Mouse (Mus musculus) G1E (cell line): Measurements from ENCODE around the gene Arl13a. TPM values are rescaled to one million over a fixed set of nuclear protein-coding genes. Genes with fewer than 3 reads are reported as not detected.
"Not testable (repeated sequence)": the region's sequence is repeated elsewhere in the genome, so short reads cannot be mapped to it uniquely, and the experiment has no call there.

ENCODE experiments used
- ATAC-seq: 2 replicates; pipeline ENCODE4 v1.8.0; 2016; ENCODE audit warnings: mild to moderate bottlenecking; ENCODE audit not compliant: insufficient number of reproducible peaks, poor library complexity, low FRiP score, severe bottlenecking; ENCODE audit errors: extremely low read depth
- DNase-seq: peaks from one replicate; pipeline ENCODE4 v3.0.0; 2012; ENCODE audit warnings: low spot score
- H3K27me3 ChIP-seq: 2 replicates; pipeline ENCODE4 v1.6.1; 2012; ENCODE audit warnings: mild to moderate bottlenecking, low read length, inconsistent platforms; ENCODE audit not compliant: insufficient read depth
- H3K36me3 ChIP-seq: replicated peaks from 2 replicates; pipeline ENCODE3; 2012; ENCODE audit warnings: mild to moderate bottlenecking, inconsistent platforms
- H3K4me1 ChIP-seq: 2 replicates; pipeline ENCODE4 v1.6.1; 2012; ENCODE audit warnings: low read depth, low read length, inconsistent platforms, mixed read lengths; ENCODE audit not compliant: insufficient read depth
- H3K4me3 ChIP-seq: 2 replicates; pipeline ENCODE4 v1.5.1; 2012; ENCODE audit warnings: low read depth, mild to moderate bottlenecking, inconsistent platforms, low read length, moderate library complexity, mixed read lengths
- H3K9me3 ChIP-seq: replicated peaks from 2 replicates; pipeline ENCODE4 v1.6.1; 2012; ENCODE audit warnings: inconsistent platforms
- CTCF ChIP-seq: IDR thresholded peaks from 2 replicates; pipeline ENCODE4 v1.5.1; 2012; ENCODE audit warnings: low read depth, low read length, inconsistent platforms, mixed read lengths
- GATA1 ChIP-seq: IDR thresholded peaks from 2 replicates; pipeline ENCODE4 v1.6.1; 2012; ENCODE audit warnings: borderline replicate concordance, low read length, inconsistent platforms, mixed read lengths
- GATA2 ChIP-seq: IDR thresholded peaks from 2 replicates; pipeline ENCODE4 v1.6.1; 2012; ENCODE audit warnings: low read depth, low read length, inconsistent platforms, borderline replicate concordance
- POLR2AphosphoS5 ChIP-seq: IDR thresholded peaks from 2 replicates; pipeline ENCODE4 v1.6.1; 2012; ENCODE audit warnings: low read depth, low read length, inconsistent platforms; ENCODE audit not compliant: insufficient replicate concordance
- TAL1 ChIP-seq: conservative IDR thresholded peaks from 2 replicates; pipeline ENCODE4 v1.6.1; 2012; ENCODE audit warnings: low read depth, low read length, inconsistent platforms, mixed read lengths
- polyA plus RNA-seq: library from polyadenylated mRNA; stranded (reverse); fragments of >175 nt; gene quantifications from 2 replicates; pipeline ENCODE4 v1.2.3, GENCODE M21; 2012
- total RNA-seq, 2 experiments: library from RNA; stranded (forward) in 1 of 2; stranded (reverse) in 1 of 2; fragments of 200-1000 nt in 1 of 2; fragments of >200 nt in 1 of 2; fragmentation: Nextera tagmentation in 1 of 2; gene quantifications; 2 replicates each; pipeline ENCODE4 v1.2.3; 2014 to 2017

Gene Arl13a
- total RNA-seq (2014; fragmentation: Nextera tagmentation) (not detected in 2 replicates), total RNA-seq (2017) (not detected in 2 replicates), polyA plus RNA-seq (not detected in 2 replicates)

DNA sequence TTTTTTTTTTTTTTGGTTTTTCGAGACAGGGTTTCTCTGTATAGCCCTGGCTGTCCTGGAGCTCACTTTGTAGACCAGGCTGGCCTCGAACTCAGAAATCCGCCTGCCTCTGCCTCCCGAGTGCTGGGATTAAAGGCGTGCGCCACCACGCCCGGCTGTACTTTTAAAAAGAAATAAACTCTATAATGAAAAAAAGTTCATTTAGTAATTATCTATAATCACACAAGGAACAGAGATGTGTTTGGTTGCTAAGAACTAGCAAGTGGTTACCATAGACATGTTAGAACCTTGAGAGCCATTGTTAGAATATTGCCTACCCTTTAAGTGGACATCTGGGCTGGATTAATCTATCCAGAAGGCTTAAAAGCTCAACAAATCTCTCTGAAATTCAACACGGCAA lies at the start of gene Arl13a:
Arl13a (plus strand) TSS at position 301 of the 400 bp plus-strand sequence.
- not testable (repeated sequence) for H3K4me1 ChIP-seq, DNase-seq, H3K27me3 ChIP-seq, H3K36me3 ChIP-seq, H3K4me3 ChIP-seq, H3K9me3 ChIP-seq, ATAC-seq

DNA sequence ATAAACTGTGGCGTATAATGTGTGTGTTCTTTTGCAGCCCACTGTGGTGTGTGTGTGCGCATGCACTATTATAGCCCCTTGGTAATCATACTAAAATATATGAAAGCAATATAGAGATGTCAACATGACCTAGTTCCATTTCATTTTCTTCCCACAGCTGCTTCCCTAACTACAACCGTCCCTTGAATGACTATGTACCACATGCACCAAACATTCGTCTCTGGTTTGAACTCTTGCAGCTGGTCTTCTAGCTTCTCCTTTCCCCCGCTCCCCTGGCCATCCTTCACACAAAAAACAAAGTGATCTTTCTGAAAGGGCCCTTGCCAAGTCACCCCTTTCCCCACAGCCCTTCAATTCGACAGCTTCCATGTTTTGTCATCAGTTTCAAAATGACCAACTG lies 47.3 kb upstream of the Arl13a start:
- peaks cover 12% of the 10 kb centered on the region for H3K4me1 ChIP-seq
- DNase-seq (no peak), ATAC-seq (no peak)
- no peak for TF ChIP-seq TAL1
- TF ChIP-seq POLR2AphosphoS5: no peak
- TF ChIP-seq GATA2: no peak
- no peak for TF ChIP-seq CTCF
- TF ChIP-seq GATA1: no peak
- no peaks in the 10 kb centered on the region for H3K9me3 ChIP-seq
- no peaks in the 10 kb centered on the region for H3K27me3 ChIP-seq
- H3K36me3 ChIP-seq: no peaks in the 10 kb centered on the region
- no peak overlapping the region for H3K4me3 ChIP-seq

DNA sequence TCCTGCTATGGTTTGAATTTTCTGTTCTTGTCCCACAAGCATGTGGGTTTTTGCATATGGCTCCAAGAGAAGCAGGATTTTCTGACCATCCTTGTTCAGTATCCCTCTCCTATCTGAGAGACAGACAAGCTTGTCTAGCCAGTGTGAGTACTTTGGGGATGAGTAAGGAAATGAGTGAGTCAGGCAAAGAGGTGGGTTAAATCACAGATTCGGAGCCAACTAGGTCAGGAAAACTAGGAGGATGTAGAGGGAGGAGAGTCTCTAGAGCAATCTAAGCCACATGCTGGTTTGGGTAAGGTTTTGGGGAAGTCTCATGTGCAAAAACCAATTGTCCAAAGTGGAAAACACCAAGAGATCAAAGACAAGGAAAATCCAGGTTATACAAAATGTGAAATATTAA lies 45.8 kb upstream of the Arl13a start:
- no peak for ATAC-seq
- TF ChIP-seq GATA2: no peak
- TF ChIP-seq POLR2AphosphoS5: no peak
- no peak for TF ChIP-seq CTCF
- TF ChIP-seq TAL1: no peak
- TF ChIP-seq GATA1: no peak
- H3K36me3 ChIP-seq: no peaks in the 10 kb centered on the region

DNA sequence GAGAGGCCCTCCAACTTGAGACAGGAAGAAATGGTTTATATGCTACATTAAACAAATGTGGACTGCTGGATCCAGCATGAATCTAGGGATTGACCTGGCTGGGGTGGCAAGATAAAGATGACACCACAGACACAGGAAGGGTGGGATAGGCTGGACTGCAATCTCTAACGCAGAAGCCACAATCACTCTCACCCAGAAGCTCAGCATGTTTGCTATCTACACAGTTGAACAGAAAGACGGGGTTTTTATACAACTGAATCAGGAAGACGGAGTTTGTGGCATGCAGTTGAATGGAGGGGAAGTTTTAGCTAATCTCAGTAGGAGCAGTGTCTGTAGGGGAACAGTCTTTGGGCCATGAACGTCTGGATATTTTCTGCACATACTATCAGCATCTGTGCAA lies 45.3 kb upstream of the Arl13a start:
- ATAC-seq (peak; percentile 72), DNase-seq (peak; percentile 2)
- peaks cover 12% of the 10 kb centered on the region for H3K4me1 ChIP-seq
- H3K36me3 ChIP-seq: no peaks in the 10 kb centered on the region
- H3K4me3 ChIP-seq: no peak overlapping the region
- H3K9me3 ChIP-seq: no peaks in the 10 kb centered on the region
- no peaks in the 10 kb centered on the region for H3K27me3 ChIP-seq
- TF ChIP-seq GATA1: no peak
- TF ChIP-seq TAL1: peak; percentile 55

More for the DNA sequence above, 45.8 kb upstream of the Arl13a start:
- DNase-seq: no peak
- no peaks in the 10 kb centered on the region for H3K9me3 ChIP-seq
- peaks cover 12% of the 10 kb centered on the region for H3K4me1 ChIP-seq
- no peak overlapping the region for H3K4me3 ChIP-seq
- H3K27me3 ChIP-seq: no peaks in the 10 kb centered on the region

DNA sequence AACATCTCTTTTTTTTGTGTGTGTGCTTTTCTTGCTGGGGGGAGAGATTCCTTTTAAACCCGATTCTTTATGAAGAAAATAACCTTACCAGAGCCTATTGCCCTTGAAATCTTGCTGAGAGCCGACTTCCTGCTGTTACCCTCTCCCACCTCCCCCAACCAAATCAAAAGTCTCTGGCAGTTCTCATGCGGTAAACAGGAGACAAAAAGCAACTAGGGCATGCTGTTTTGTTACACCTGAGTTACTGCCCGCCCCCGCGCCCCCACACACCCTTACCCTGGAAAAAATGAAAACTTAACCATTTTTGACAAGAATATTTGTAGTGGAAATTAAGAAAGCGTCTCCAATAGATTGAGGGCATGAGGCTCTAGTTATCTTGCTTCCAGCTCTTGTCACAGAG lies 29.1 kb upstream of the Arl13a start:
- no peaks in the 10 kb centered on the region for H3K9me3 ChIP-seq
- DNase-seq: no peak
- peaks cover 9% of the 10 kb centered on the region for H3K27me3 ChIP-seq
- peaks cover 40% of the 10 kb centered on the region for H3K4me1 ChIP-seq
- H3K36me3 ChIP-seq: no peaks in the 10 kb centered on the region
- no peak overlapping the region for H3K4me3 ChIP-seq
- no peak for ATAC-seq
- TF ChIP-seq TAL1 (no peak), POLR2AphosphoS5 (no peak)

DNA sequence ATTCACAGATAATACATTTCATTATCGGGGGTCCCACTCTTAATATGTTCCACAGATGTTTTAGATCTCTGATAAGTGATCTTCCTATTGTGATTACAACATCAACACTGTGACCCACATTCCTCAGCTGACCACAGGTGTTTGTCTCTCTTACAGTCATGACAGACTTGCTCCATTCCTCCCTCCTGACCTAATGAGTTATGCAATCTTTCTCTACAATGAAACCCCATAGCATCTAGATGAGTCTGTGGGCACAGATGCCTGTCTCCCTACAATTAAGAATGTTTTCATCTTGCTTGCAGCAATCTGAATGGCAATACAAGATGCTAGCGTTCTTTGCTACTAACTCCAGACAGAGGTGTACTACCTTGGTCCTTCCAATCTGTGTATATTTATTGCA lies 26.9 kb upstream of the Arl13a start:
- peaks cover 37% of the 10 kb centered on the region for H3K4me1 ChIP-seq
- H3K9me3 ChIP-seq: no peaks in the 10 kb centered on the region
- DNase-seq: no peak
- no peak overlapping the region for H3K4me3 ChIP-seq
- TF ChIP-seq CTCF: no peak
- no peak for TF ChIP-seq POLR2AphosphoS5
- no peak for TF ChIP-seq TAL1
- TF ChIP-seq GATA1: no peak
- TF ChIP-seq GATA2: no peak
- H3K27me3 ChIP-seq: peaks cover 9% of the 10 kb centered on the region
- H3K36me3 ChIP-seq: no peaks in the 10 kb centered on the region
- ATAC-seq: no peak

DNA sequence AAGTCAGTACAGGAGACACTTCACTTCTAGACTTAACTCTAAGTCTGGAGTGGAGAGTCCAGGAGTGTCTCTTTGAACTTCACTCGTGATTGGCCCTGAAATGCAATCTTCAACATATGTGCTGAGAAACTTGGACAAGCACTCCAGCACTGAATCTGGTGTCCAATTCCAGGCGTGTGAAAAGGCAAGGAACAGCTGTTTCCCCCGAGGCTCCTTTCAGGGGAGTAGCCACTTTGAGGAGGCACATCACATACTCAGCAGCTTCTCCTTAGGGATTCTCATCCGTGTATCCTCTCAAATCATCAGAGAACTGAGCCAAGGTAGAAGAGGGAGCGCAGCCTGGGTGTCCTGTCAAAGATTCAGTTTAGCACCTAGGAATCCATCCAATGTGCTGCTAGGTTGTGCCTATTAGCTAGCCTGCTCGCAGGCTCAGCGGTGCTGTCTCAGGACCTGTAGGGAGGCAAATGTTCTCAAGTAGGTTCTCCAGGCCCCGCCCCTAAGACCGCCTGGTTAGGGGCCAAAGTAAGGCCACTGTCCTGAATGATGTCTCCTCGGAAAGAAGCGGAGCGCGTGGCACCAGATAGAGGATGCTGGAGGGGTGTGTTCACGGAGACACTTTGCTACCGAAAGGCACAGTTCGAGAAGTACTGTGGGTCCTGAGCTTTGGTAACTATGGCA lies 25.1 kb upstream of the Arl13a start, which contains the start of gene Xkrx:
Xkrx (minus strand) TSS at position 34 of the 678 bp plus-strand sequence.
- Histone ChIP-seq H3K4me1 (peaks cover 28% of the 10 kb centered on the region), H3K36me3 (no peaks in the 10 kb centered on the region), H3K27me3 (peaks cover 9% of the 10 kb centered on the region), H3K4me3 (no peak within 1 kb of the TSS), H3K9me3 (no peaks in the 10 kb centered on the region)
- ATAC-seq (no peak), DNase-seq (no peak)
- TF ChIP-seq GATA1 (no peak), POLR2AphosphoS5 (no peak), TAL1 (no peak), GATA2 (no peak)
